Mouse (Mus musculus) olfactory bulb, adult 2 months (tissue): Measurements from ENCODE around the gene Phb.

ENCODE experiments used
- CTCF ChIP-seq: fragments of 200-500 bp; IDR thresholded peaks from 2 replicates; pipeline ENCODE4 v1.5.1; 2012; ENCODE audit warnings: low read depth, mild to moderate bottlenecking, low read length, moderate library complexity; ENCODE audit not compliant: insufficient read depth
- POLR2A ChIP-seq: fragments of 200-500 bp; IDR thresholded peaks from 2 replicates; pipeline ENCODE4 v1.6.1; 2012; ENCODE audit warnings: mild to moderate bottlenecking, low read depth, low read length, moderate library complexity; ENCODE audit not compliant: insufficient read depth

- no peak for TF ChIP-seq POLR2A
- no peak for TF ChIP-seq CTCF
These were observed 11.4 kb downstream of the Phb start for GRCm38 (mm10) chr11:95677925-95678701.
